Mouse (Mus musculus) CH12.LX (cell line): ENCODE data around the gene Tmprss6. TPM values are rescaled to one million over a fixed set of nuclear protein-coding genes. Genes with fewer than 3 reads are reported as not detected.

Source experiments
- DNase-seq: peaks from one replicate; pipeline ENCODE4 v3.0.0-alpha.2; 2013; ENCODE audit errors: extremely low read depth
- H3K27ac ChIP-seq: 2 replicates; pipeline ENCODE4 v1.5.1; 2012; ENCODE audit warnings: low read depth, mild to moderate bottlenecking, control low read depth, moderate library complexity; ENCODE audit not compliant: insufficient read depth
- H3K27me3 ChIP-seq: replicated peaks from 2 replicates; pipeline ENCODE3; 2012; ENCODE audit warnings: inconsistent platforms
- H3K36me3 ChIP-seq, 2 experiments: replicated peaks in 1 of 2; 2 replicates each; pipeline versions ENCODE3 to v1.6.1; 2012; ENCODE audit warnings: inconsistent platforms in 1 of 2, low read length in 1 of 2, mild to moderate bottlenecking in 1 of 2, mixed read lengths in 1 of 2, moderate library complexity in 1 of 2; ENCODE audit not compliant: control insufficient read depth in 1 of 2, insufficient read depth in 1 of 2
- H3K4me1 ChIP-seq, 2 experiments: 2 replicates each; pipeline ENCODE4 v1.6.1; 2012; ENCODE audit warnings: inconsistent platforms in 1 of 2, moderate library complexity in 1 of 2; ENCODE audit not compliant: insufficient read depth in 2 of 2, control insufficient read depth in 1 of 2
- H3K4me2 ChIP-seq: 2 replicates; pipeline ENCODE4 v1.6.1; 2012; ENCODE audit warnings: low read depth, mild to moderate bottlenecking, control low read depth; ENCODE audit not compliant: poor library complexity, insufficient read depth, severe bottlenecking
- H3K4me3 ChIP-seq, 3 experiments: fragments of 150-350 bp in 1 of 3; sonication (generic) in 1 of 3; replicated peaks in 1 of 3; 2 replicates each; pipeline versions ENCODE3 to v1.5.1; 2011 to 2012; ENCODE audit warnings: low read depth in 2 of 3, low read length in 2 of 3, mild to moderate bottlenecking in 2 of 3, moderate library complexity in 2 of 3, control low read depth in 1 of 3, improper control_type of control experiment in 1 of 3, inconsistent platforms in 1 of 3, mixed read lengths in 1 of 3; ENCODE audit not compliant: poor library complexity in 1 of 3
- H3K79me2 ChIP-seq: replicated peaks from 2 replicates; pipeline ENCODE4 v1.6.1; 2012; ENCODE audit warnings: mild to moderate bottlenecking, moderate library complexity; ENCODE audit not compliant: control insufficient read depth, poor library complexity, insufficient read depth, severe bottlenecking; ENCODE audit errors: extremely low read depth
- H3K9ac ChIP-seq: 2 replicates; pipeline ENCODE4 v1.6.1; 2012; ENCODE audit warnings: low read depth, mild to moderate bottlenecking, control low read depth, moderate library complexity; ENCODE audit not compliant: insufficient read depth
- H3K9me3 ChIP-seq: replicated peaks from 2 replicates; pipeline ENCODE3; 2012; ENCODE audit warnings: low read length, inconsistent platforms, mixed read lengths
- BHLHE40 ChIP-seq: IDR thresholded peaks from 2 replicates; pipeline ENCODE4 v1.6.1; 2011; ENCODE audit warnings: mild to moderate bottlenecking, low read depth, low read length, improper control_type of control experiment
- CHD1 ChIP-seq: IDR thresholded peaks from 2 replicates; pipeline ENCODE4 v1.6.1; 2012; ENCODE audit warnings: low read depth, low read length, improper control_type of control experiment, inconsistent platforms
- CHD2 ChIP-seq: IDR thresholded peaks from 2 replicates; pipeline ENCODE4 v1.6.1; 2011; ENCODE audit warnings: low read length, improper control_type of control experiment
- CTCF ChIP-seq, 2 experiments: IDR thresholded peaks in 1 of 2; conservative IDR thresholded peaks in 1 of 2; 2 replicates each; pipeline ENCODE4 v1.5.1; 2011 to 2012; ENCODE audit warnings: low read depth in 2 of 2, low read length in 2 of 2, improper control_type of control experiment in 1 of 2, inconsistent platforms in 1 of 2, mild to moderate bottlenecking in 1 of 2, moderate library complexity in 1 of 2
- E2F4 ChIP-seq: IDR thresholded peaks from 2 replicates; pipeline ENCODE4 v1.6.1; 2011; ENCODE audit warnings: low read depth, low read length, improper control_type of control experiment; ENCODE audit not compliant: insufficient replicate concordance
- EP300 ChIP-seq: IDR thresholded peaks from 2 replicates; pipeline ENCODE4 v1.6.1; 2011; ENCODE audit warnings: low read length, improper control_type of control experiment
- GABPA ChIP-seq: IDR thresholded peaks from 2 replicates; pipeline ENCODE4 v1.6.1; 2012; ENCODE audit warnings: low read depth, low read length, improper control_type of control experiment, inconsistent platforms; ENCODE audit not compliant: insufficient replicate concordance
- HCFC1 ChIP-seq: IDR thresholded peaks from 2 replicates; pipeline ENCODE4 v1.6.1; 2012; ENCODE audit warnings: low read depth, mild to moderate bottlenecking, inconsistent platforms, low read length, improper control_type of control experiment
- IRF4 ChIP-seq: IDR thresholded peaks from 2 replicates; pipeline ENCODE4 v1.6.1; 2014; ENCODE audit warnings: low read depth, mild to moderate bottlenecking, inconsistent platforms, low read length, improper control_type of control experiment
- JUN ChIP-seq: IDR thresholded peaks from 2 replicates; pipeline ENCODE4 v1.6.1; 2011; ENCODE audit warnings: low read depth, mild to moderate bottlenecking, low read length, improper control_type of control experiment, moderate library complexity; ENCODE audit not compliant: insufficient read depth
- JUND ChIP-seq: conservative IDR thresholded peaks from 2 replicates; pipeline ENCODE4 v1.6.1; 2011; ENCODE audit warnings: low read depth, low read length, improper control_type of control experiment
- KAT2A ChIP-seq: IDR thresholded peaks from 2 replicates; pipeline ENCODE4 v1.6.1; 2012; ENCODE audit warnings: low read length, improper control_type of control experiment, inconsistent platforms; ENCODE audit not compliant: insufficient replicate concordance
- MAFK ChIP-seq: IDR thresholded peaks from 2 replicates; pipeline ENCODE4 v1.6.1; 2011; ENCODE audit warnings: low read length, improper control_type of control experiment; ENCODE audit not compliant: insufficient replicate concordance
- MAX ChIP-seq: IDR thresholded peaks from 2 replicates; pipeline ENCODE4 v1.6.1; 2011; ENCODE audit warnings: low read length, improper control_type of control experiment
- MEF2A ChIP-seq: IDR thresholded peaks from 2 replicates; pipeline ENCODE4 v1.6.1; 2014; ENCODE audit warnings: low read depth, mild to moderate bottlenecking, inconsistent platforms, low read length, improper control_type of control experiment, borderline replicate concordance
- MXI1 ChIP-seq: IDR thresholded peaks from 2 replicates; pipeline ENCODE4 v1.6.1; 2011; ENCODE audit warnings: mild to moderate bottlenecking, low read depth, low read length, improper control_type of control experiment
- MYC ChIP-seq: IDR thresholded peaks from 2 replicates; pipeline ENCODE4 v1.6.1; 2011; ENCODE audit warnings: low read depth, mild to moderate bottlenecking, improper control_type of control experiment, low read length
- NELFE ChIP-seq: IDR thresholded peaks from 2 replicates; pipeline ENCODE4 v1.6.1; 2011; ENCODE audit warnings: low read depth, low read length, improper control_type of control experiment
- NRF1 ChIP-seq: IDR thresholded peaks from 2 replicates; pipeline ENCODE4 v1.6.1; 2014; ENCODE audit warnings: low read depth, mild to moderate bottlenecking, inconsistent platforms, low read length, improper control_type of control experiment, moderate library complexity
- PAX5 ChIP-seq: IDR thresholded peaks from 2 replicates; pipeline ENCODE4 v1.6.1; 2012; ENCODE audit warnings: low read length, inconsistent platforms, mixed read lengths
- POLR2A ChIP-seq: IDR thresholded peaks from 2 replicates; pipeline ENCODE4 v1.6.1; 2011; ENCODE audit warnings: low read depth, mild to moderate bottlenecking, improper control_type of control experiment, low read length
- POLR2AphosphoS2 ChIP-seq: IDR thresholded peaks from 2 replicates; pipeline ENCODE4 v1.6.1; 2011; ENCODE audit warnings: low read depth, low read length, improper control_type of control experiment
- RAD21 ChIP-seq: IDR thresholded peaks from 2 replicates; pipeline ENCODE4 v1.6.1; 2011; ENCODE audit warnings: low read depth, mild to moderate bottlenecking, low read length, improper control_type of control experiment, moderate library complexity
- RCOR1 ChIP-seq: conservative IDR thresholded peaks from 2 replicates; pipeline ENCODE4 v1.6.1; 2012; ENCODE audit warnings: low read depth, mild to moderate bottlenecking, inconsistent platforms, low read length, improper control_type of control experiment
- SIN3A ChIP-seq: IDR thresholded peaks from 2 replicates; pipeline ENCODE4 v1.6.1; 2012; ENCODE audit warnings: low read length, improper control_type of control experiment, inconsistent platforms
- SMC3 ChIP-seq: IDR thresholded peaks from 2 replicates; pipeline ENCODE4 v1.6.1; 2011; ENCODE audit warnings: low read depth, low read length, improper control_type of control experiment
- TBP ChIP-seq: conservative IDR thresholded peaks from 2 replicates; pipeline ENCODE4 v1.6.1; 2011; ENCODE audit warnings: low read depth, low read length, improper control_type of control experiment
- TCF12 ChIP-seq: IDR thresholded peaks from 2 replicates; pipeline ENCODE4 v1.6.1; 2014; ENCODE audit warnings: low read depth, mild to moderate bottlenecking, inconsistent platforms, low read length, improper control_type of control experiment
- UBTF ChIP-seq: IDR thresholded peaks from 2 replicates; pipeline ENCODE4 v1.6.1; 2012; ENCODE audit warnings: low read depth, mild to moderate bottlenecking, inconsistent platforms, low read length, improper control_type of control experiment, moderate library complexity
- USF1 ChIP-seq: IDR thresholded peaks from 2 replicates; pipeline ENCODE4 v1.6.1; 2014; ENCODE audit warnings: low read depth, mild to moderate bottlenecking, inconsistent platforms, low read length, improper control_type of control experiment
- USF2 ChIP-seq: conservative IDR thresholded peaks from 2 replicates; pipeline ENCODE4 v1.6.1; 2011; ENCODE audit warnings: low read depth, low read length, improper control_type of control experiment
- ZC3H11A ChIP-seq: IDR thresholded peaks from 2 replicates; pipeline ENCODE4 v1.6.1; 2012; ENCODE audit warnings: low read depth, mild to moderate bottlenecking, inconsistent platforms, low read length, improper control_type of control experiment
- ZKSCAN1 ChIP-seq: IDR thresholded peaks from 2 replicates; pipeline ENCODE4 v1.6.1; 2012; ENCODE audit warnings: low read depth, inconsistent platforms, low read length, improper control_type of control experiment, borderline replicate concordance
- ZMIZ1 ChIP-seq: IDR thresholded peaks from 2 replicates; pipeline ENCODE4 v1.6.1; 2012; ENCODE audit warnings: low read depth, mild to moderate bottlenecking, inconsistent platforms, low read length, improper control_type of control experiment
- ZNF384 ChIP-seq: IDR thresholded peaks from 2 replicates; pipeline ENCODE4 v1.6.1; 2012; ENCODE audit warnings: low read depth, low read length, improper control_type of control experiment, inconsistent platforms
- dilution Hi-C: fragments of 300-500 bp; cut with MboI; formaldehyde crosslinking; loops from 2 replicates; pipeline ENCODE4 v1.14.3; 2020; ENCODE audit warnings: low sequenced_read_pairs; ENCODE audit not compliant: extremely low pct_unique_long_range_greater_than_20kb, extremely low pct_ligation_motif_present
- in situ Hi-C: fragments of 300-500 bp; cut with MboI; formaldehyde crosslinking; loops from 3 replicates; pipeline ENCODE4 v1.14.3; 2019; ENCODE audit warnings: low sequenced_read_pairs, low pct_ligation_motif_present, low pct_unique_long_range_greater_than_20kb, mixed read lengths
- polyA plus RNA-seq: library from polyadenylated mRNA; unstranded; fragments of >175 nt; gene quantifications from 2 replicates; pipeline ENCODE4 v1.2.1, GENCODE M21; 2012; ENCODE audit warnings: low read depth; ENCODE audit not compliant: insufficient read length
- total RNA-seq, 2 experiments: library from RNA; depleted of rRNA; stranded (reverse); fragments of 300-350 nt in 1 of 2; fragments of >200 nt in 1 of 2; gene quantifications; 2 replicates each; pipeline ENCODE4 v1.2.3; 2012 to 2014

Tmprss6 gene
- total and polyA plus RNA-seq, 3 experiments, result 0.24 to 0.54 (median 0.34) TPM

DNA sequence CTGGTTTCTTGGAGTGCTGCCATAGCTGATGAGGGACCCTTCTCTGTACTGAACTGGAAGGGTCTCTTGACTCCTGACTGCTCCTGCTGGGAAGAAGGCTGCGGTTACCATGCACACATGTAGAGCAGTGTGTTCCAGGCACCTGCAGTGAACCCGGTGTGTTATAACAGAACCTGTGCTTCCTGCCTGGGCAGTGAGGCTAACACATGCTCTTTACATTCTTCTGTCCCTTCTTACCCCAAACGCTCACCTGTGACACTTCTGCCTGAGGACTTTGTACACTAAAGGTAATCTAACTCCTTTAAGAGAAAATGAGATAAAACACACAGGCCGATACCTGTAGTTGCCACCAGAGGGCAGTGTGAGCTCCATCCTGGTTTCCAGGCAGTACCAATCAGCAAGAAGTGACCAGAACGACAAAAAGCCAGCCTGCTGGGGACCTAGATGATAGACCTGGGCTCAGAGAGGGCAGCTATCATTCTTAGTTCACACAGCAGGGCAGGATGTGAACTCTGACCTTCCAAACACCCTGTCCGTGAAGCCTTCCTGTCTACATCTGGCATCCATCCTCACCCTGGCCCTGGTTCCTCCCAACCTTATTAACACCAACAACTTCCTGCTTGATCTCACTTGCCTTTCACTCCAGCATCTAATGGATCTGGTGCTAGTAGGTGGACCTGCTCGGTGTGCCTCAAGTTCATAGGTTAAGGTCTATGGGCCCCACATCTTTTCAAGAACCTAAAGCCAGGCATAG lies 46.1 kb upstream of the Tmprss6 start:
- dilution Hi-C loops, result no loop called here

DNA sequence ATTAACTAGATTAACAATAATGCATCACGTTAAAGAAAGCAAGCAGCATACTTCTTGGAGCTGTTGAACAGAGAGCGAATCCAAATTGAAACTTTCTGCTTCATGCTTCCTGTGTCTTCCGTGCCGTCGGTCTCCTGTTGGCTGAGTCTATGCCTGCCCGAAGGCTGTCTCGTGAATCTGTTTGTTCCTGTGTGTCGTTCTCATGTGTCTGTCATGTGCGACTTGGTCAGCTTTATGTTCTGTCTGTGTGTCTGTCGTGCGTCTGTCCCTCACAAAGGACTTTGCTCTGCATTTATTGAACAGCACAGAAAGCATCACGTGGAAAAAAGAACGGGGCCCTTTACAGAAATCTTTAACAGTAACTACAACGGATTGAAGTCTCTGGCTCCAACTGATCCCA lies 44.6 kb upstream of the Tmprss6 start:
- peaks cover 45 to 92% of the 10 kb centered on the region in 2 experiments for H3K4me1 ChIP-seq
- no peaks in the 10 kb centered on the region for H3K9me3 ChIP-seq
- H3K36me3 ChIP-seq, result no peaks in the 10 kb centered on the region
- no peak for DNase-seq
- H3K27me3 ChIP-seq, result no peaks in the 10 kb centered on the region
- H3K4me3 ChIP-seq, result no peak overlapping the region
- H3K4me2 ChIP-seq, result no peak overlapping the region
- in situ Hi-C loops, result loop anchor here (5.0 kb wide), 1 partner anchor 66 kb away; no protein-coding TSS in a partner anchor
- H3K79me2 ChIP-seq, result no peaks in the 10 kb centered on the region
- TF ChIP-seq NELFE (no peak), JUND (no peak), USF1 (no peak), MYC (no peak), POLR2A (no peak), TBP (no peak), CHD2 (no peak), NRF1 (no peak), BHLHE40 (no peak)
- TF ChIP-seq, all 38 proteins: peak for 0
- dilution Hi-C loops, result no loop called here
- Histone ChIP-seq H3K9ac (no peak overlapping the region), H3K27ac (no peak overlapping the region)

More for the DNA sequence above, 46.1 kb upstream of the Tmprss6 start:
- Histone ChIP-seq H3K79me2 (no peaks in the 10 kb centered on the region), H3K9me3 (no peaks in the 10 kb centered on the region), H3K27me3 (no peaks in the 10 kb centered on the region), H3K9ac (peak overlapping the region; percentile 32), H3K4me1 (peaks cover 45 to 86% of the 10 kb centered on the region in 2 experiments), H3K4me2 (peak overlapping the region; percentile 19; the same call in 1 of the 2 replicates), H3K4me3 (peak overlapping the region in 2 of 3 experiments; percentile 25 to 27), H3K36me3 (no peaks in the 10 kb centered on the region), H3K27ac (peak overlapping the region; percentile 19; the same call in 1 of the 2 replicates)
- peak; percentile 82 for DNase-seq
- TF ChIP-seq TBP (peak; percentile 73), MYC (0 out of 2 replicates have a peak, but pooled peaks have one; percentile 46), ZKSCAN1 (no peak), ZNF384 (no peak), KAT2A (no peak), PAX5 (no peak), ZMIZ1 (no peak), SMC3 (peak; percentile 88), SIN3A (no peak), CHD2 (no peak), UBTF (no peak), E2F4 (no peak), NELFE (0 out of 2 replicates have a peak, but pooled peaks have one; percentile 12), RAD21 (peak; percentile 69), BHLHE40 (no peak), CTCF (conservative IDR thresholded peaks at IDR 0.05 in 1 of 2, IDR thresholded peaks at IDR 0.05 in 1 of 2; ENCODE audit: low read depth in 2 of 2, low read length in 2 of 2) (peak; percentile 88 to 98), EP300 (no peak), MAFK (no peak), MXI1 (no peak), GABPA (no peak), TCF12 (no peak), USF1 (no peak), JUN (peak; percentile 5; the same call in 1 of the 2 replicates), ZC3H11A (no peak), IRF4 (no peak), USF2 (no peak), CHD1 (no peak), POLR2AphosphoS2 (no peak), NRF1 (no peak; the same call in 1 of the 2 replicates), HCFC1 (no peak), MEF2A (0 out of 2 replicates have a peak, but pooled peaks have one; percentile 22), JUND (peak; percentile 40; the same call in 1 of the 2 replicates), MAX (no peak), RCOR1 (no peak)
- in situ Hi-C loops, result loop anchor here (5.0 kb wide), 1 partner anchor 67 kb away; no protein-coding TSS in a partner anchor
